Mouse (Mus musculus) limb, embryonic 11.5 days (tissue): ENCODE data around the gene Sugct. TPM values are rescaled to one million over a fixed set of nuclear protein-coding genes. Genes with fewer than 3 reads are reported as not detected.

Experiments
- ATAC-seq: fragments of 200-750 bp; cut with Nextera tagmentation; 2 replicates; pipeline ENCODE4 v1.8.0; 2017; ENCODE audit warnings: low read depth; ENCODE audit not compliant: insufficient number of reproducible peaks, low FRiP score, low TSS enrichment
- DNase-seq: peaks from one replicate; pipeline ENCODE4 v3.0.0-alpha.2; 2015; ENCODE audit warnings: low spot score
- H3K27ac ChIP-seq: fragments of 300-500 bp; sonication (generic); replicated peaks from 2 replicates; pipeline ENCODE4 v1.5.1; 2014; ENCODE audit warnings: low read depth, mild to moderate bottlenecking, low read length
- H3K27me3 ChIP-seq: fragments of 300-500 bp; sonication (generic); 2 replicates; pipeline ENCODE4 v1.6.1; 2014; ENCODE audit warnings: mild to moderate bottlenecking, low read length, mixed read lengths; ENCODE audit not compliant: control insufficient read depth, insufficient read depth
- H3K36me3 ChIP-seq: fragments of 300-500 bp; sonication (generic); 2 replicates; pipeline ENCODE4 v1.6.1; 2014; ENCODE audit warnings: mild to moderate bottlenecking, low read length, moderate library complexity, mixed read lengths; ENCODE audit not compliant: control insufficient read depth, insufficient read depth
- H3K4me1 ChIP-seq: fragments of 300-500 bp; sonication (generic); 2 replicates; pipeline ENCODE4 v1.6.1; 2014; ENCODE audit warnings: low read length, mixed read lengths; ENCODE audit not compliant: control insufficient read depth, insufficient read depth
- H3K4me2 ChIP-seq: fragments of 300-500 bp; sonication (generic); 2 replicates; pipeline ENCODE4 v1.6.1; 2014; ENCODE audit warnings: low read depth, mild to moderate bottlenecking, moderate library complexity; ENCODE audit not compliant: severe bottlenecking
- H3K4me3 ChIP-seq: fragments of 300-500 bp; sonication (generic); 2 replicates; pipeline ENCODE4 v1.5.1; 2014; ENCODE audit warnings: low read depth, low read length
- H3K9ac ChIP-seq: fragments of 300-500 bp; sonication (generic); 2 replicates; pipeline ENCODE4 v1.6.1; 2014; ENCODE audit warnings: mild to moderate bottlenecking, low read length
- H3K9me3 ChIP-seq: fragments of 300-500 bp; sonication (generic); 2 replicates; pipeline ENCODE4 v1.6.1; 2016; ENCODE audit warnings: low read length; ENCODE audit not compliant: control insufficient read depth
- WGBS: fragments of 180-500 bp; shearing (Covaris S2); extraction: QIAGEN DNeasy Blood & Tissue Kit; methylation state at CpG from one replicate; pipeline ENCODE4 v1.1.7; 2014; 5-methylcytosine and 5-hydroxymethylcytosine counted together
- polyA plus RNA-seq: library from polyadenylated mRNA; unstranded; fragments of >200 nt; fragmentation: Nextera tagmentation; extraction: Ambion mirVana; gene quantifications from 2 replicates; pipeline ENCODE4 v1.2.1, GENCODE M21; 2014

Sugct gene
- polyA plus RNA-seq, 1 experiment from 2014 or later, result 3.9 TPM

DNA sequence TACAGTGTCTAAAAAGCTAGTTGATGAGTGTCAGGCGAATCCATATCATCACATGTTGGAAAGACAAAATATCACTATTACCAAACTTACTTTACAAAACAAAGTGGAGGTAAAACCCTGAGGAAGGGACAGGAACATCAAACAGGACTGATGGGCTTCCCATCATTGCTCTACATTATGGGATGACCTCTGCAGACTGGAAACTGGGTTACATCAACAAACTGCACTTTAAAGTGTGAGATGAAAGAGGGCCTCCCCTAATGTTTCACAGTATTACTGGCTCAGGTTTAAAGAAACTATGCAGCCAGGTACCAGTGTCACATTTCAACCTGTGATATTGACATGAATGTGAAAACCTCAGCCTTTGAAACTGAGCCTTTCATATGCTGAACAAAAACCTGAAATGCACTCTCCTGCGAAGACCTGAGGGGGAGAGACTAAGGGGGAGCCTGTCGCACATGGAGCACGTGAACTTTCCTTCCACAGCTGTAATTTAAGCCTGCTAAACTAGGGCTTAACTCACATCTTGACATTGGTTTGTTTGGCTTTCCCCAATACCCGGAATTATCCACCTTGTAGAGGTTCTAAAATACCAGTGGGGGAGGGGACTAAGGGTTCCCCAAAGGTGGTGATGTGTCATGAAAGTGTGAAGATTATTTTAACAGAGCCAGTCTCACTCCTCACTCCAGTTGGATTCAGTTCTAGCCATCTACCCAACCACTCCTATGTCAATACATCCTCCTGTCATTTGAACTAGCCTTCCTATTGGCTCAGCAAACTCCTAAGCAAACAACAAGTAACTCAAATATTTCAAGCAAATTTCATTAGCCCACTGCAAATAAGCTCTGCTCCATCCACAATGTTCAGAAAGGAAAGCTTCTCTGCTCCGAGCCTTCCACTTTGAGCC lies 610.2 kb downstream of the Sugct start:
- DNase-seq (no peak), ATAC-seq (peak; percentile 69; the same call in 1 of the 2 replicates)
- Histone ChIP-seq H3K9me3 (no peaks in the 10 kb centered on the region), H3K27me3 (no peaks in the 10 kb centered on the region), H3K4me2 (no peak overlapping the region), H3K9ac (no peak overlapping the region), H3K36me3 (no peaks in the 10 kb centered on the region), H3K27ac (no peak overlapping the region), H3K4me3 (no peak overlapping the region), H3K4me1 (no peaks in the 10 kb centered on the region)
- 46% methylated on average over 6 of the region's 6 CpGs for WGBS

DNA sequence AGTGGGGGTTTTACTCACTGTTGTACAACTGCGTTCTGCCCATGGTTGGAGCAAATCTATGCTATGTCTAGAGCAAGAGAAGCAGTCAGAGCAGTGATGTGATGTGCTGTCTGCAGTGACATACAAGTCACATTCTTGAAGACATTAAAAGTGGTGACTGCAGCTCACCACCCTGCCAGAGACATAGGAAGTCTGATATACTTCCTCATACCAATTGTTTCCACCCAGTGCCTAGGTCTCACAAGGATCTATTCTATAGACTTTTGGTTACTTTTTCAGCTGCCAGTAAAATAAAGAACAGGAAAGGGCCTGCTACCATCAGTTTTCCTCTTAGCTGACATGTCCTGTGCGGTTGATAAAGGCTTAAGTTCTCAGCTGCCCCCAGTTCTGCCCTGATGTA lies 613.7 kb downstream of the Sugct start:
- H3K27ac ChIP-seq, result no peak overlapping the region
- 84% methylated on average over 2 of the region's 2 CpGs for WGBS
- no peaks in the 10 kb centered on the region for H3K9me3 ChIP-seq
- H3K36me3 ChIP-seq, result no peaks in the 10 kb centered on the region
- no peak for DNase-seq
- H3K4me1 ChIP-seq, result no peaks in the 10 kb centered on the region
- ATAC-seq, result no peak
- no peaks in the 10 kb centered on the region for H3K27me3 ChIP-seq
- no peak overlapping the region for H3K9ac ChIP-seq
- H3K4me3 ChIP-seq, result no peak overlapping the region
- no peak overlapping the region for H3K4me2 ChIP-seq

DNA sequence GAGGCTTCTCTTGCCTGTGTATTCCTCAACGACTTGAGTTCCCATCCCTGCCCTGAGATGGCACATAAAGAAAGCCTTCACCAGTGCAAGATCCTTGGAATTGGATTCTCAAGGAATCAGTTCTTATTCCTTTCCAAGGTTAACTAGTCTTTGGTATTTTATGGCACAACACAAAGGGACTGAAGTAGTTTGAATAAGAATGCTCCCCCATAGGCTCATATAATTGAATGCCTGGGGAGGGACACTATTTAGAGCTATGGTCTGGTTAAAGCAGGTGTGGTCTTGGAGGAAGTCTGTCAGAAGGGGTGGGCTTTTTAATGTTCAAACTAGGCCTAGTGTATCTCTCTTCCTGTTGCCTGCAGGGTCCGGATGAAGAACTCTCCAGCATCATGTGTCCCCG lies 629.8 kb downstream of the Sugct start:
- no peak overlapping the region for H3K9ac ChIP-seq
- ATAC-seq, result no peak
- H3K27ac ChIP-seq, result no peak overlapping the region
- no peaks in the 10 kb centered on the region for H3K27me3 ChIP-seq
- WGBS, result 75% methylated on average over 3 of the region's 3 CpGs
- no peak for DNase-seq
- no peaks in the 10 kb centered on the region for H3K9me3 ChIP-seq
- H3K36me3 ChIP-seq, result no peaks in the 10 kb centered on the region
- H3K4me1 ChIP-seq, result no peaks in the 10 kb centered on the region
- no peak overlapping the region for H3K4me2 ChIP-seq
- no peak overlapping the region for H3K4me3 ChIP-seq

DNA sequence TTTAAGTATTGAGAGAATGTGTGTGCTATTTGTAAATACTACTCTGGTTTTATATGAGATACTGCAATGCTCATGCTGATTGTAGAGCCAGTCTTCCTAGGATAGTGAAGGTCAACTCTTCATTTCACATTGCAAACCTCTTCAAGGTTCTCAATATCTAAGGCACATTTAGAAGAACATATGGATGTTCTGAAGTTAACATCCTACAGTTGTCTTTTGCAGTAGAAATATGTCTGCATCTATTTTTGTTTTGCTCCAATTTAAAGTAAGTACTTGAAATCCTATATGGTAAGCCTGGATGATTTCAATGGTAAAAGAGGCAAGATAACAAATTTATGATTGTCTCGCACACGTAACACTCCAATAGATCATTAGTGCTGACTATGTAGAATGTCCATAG lies 638.7 kb downstream of the Sugct start:
- no peak overlapping the region for H3K27ac ChIP-seq
- no peak overlapping the region for H3K4me3 ChIP-seq
- no peaks in the 10 kb centered on the region for H3K27me3 ChIP-seq
- no peak overlapping the region for H3K4me2 ChIP-seq
- DNase-seq (no peak), ATAC-seq (no peak)
- no peaks in the 10 kb centered on the region for H3K36me3 ChIP-seq
- 91% methylated on average over 2 of the region's 2 CpGs for WGBS
- H3K9me3 ChIP-seq, result no peaks in the 10 kb centered on the region
- H3K4me1 ChIP-seq, result no peaks in the 10 kb centered on the region
- H3K9ac ChIP-seq, result no peak overlapping the region

DNA sequence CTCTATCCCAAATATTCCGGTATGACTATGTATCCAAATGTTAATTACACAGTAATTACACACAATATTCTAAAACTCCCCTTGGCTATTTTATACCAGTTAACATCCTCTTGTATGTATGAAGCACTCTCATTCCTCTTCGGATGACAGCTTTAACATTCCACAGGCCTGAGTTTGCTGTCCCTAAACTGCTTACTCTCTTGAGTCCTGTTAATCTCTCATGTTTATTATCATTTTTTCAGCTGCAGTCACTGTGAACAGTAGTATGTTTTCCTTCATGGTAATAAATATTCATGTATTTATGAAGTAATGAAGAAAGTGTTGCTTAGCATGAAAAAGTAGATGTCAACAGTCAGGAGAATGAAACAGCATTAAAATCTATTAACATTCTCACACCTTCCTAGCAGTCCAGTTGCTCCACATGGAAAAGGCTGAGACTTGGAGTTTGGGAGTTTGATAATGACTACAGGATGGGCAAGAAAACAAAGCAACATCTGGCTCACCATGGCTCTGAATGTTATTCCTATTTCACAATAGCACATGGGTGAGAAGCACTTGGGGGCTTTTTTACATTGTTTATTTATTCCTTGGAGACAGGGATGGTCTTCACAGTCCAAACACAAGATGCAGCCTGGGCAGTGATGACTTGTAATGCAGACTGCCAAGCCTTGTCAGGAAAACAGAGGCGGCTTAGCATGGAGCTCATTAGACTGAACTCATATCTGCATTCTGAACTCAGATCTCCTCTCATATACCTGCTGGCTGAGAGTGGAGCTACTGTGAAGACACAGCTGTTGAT lies 651.7 kb downstream of the Sugct start:
- no peak overlapping the region for H3K4me2 ChIP-seq
- WGBS, result 87% methylated on average over 3 of the region's 3 CpGs
- H3K4me3 ChIP-seq, result no peak overlapping the region
- H3K4me1 ChIP-seq, result no peaks in the 10 kb centered on the region
- H3K36me3 ChIP-seq, result no peaks in the 10 kb centered on the region
- DNase-seq, result no peak
- H3K9ac ChIP-seq, result no peak overlapping the region
- H3K9me3 ChIP-seq, result no peaks in the 10 kb centered on the region
- H3K27ac ChIP-seq, result no peak overlapping the region
- ATAC-seq, result no peak
- H3K27me3 ChIP-seq, result no peaks in the 10 kb centered on the region

DNA sequence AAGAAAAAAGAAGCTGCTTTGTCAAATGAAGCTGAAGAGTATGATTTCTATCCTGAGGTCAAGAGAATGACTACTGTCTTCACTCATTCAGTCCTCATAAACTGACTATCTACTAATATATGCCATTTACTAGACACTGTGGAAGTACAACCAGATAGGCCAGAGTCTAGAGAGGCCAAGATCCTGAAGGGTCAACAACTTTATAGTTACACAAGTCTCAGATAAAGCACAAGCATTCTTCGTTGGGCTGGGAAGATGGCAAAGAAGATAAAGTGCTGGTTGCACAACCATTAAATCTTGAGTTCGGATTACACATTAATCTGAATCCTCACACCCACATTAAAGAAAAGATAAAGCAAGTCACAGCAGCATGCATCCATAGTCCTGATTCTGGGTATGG lies 653.0 kb downstream of the Sugct start:
- no peak for ATAC-seq
- H3K27me3 ChIP-seq, result no peaks in the 10 kb centered on the region
- DNase-seq, result no peak
- H3K4me2 ChIP-seq, result no peak overlapping the region
- H3K27ac ChIP-seq, result no peak overlapping the region
- H3K4me1 ChIP-seq, result no peaks in the 10 kb centered on the region
- 88% methylated on average over 2 of the region's 2 CpGs for WGBS
- no peaks in the 10 kb centered on the region for H3K36me3 ChIP-seq
- H3K9ac ChIP-seq, result no peak overlapping the region
- no peaks in the 10 kb centered on the region for H3K9me3 ChIP-seq
- H3K4me3 ChIP-seq, result no peak overlapping the region

DNA sequence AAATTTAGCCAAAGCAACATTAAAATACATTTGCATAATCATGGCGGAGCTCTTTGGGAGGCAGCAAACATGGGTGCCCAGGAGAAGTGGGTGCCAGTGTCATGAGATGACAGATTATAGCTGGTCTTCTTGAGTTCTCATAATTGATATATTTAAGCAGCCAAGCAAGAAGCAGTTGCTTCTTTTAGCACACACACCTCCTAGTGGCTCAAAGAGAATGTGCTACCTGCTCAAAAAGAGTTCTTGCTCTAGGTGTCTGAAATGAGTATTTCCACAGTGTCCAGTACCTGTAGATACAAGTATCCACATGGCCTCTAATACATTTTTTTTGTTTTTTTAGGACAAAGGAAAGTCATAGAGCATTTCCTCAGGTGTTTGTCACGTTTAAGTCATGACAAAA lies 655.6 kb downstream of the Sugct start:
- WGBS, result 74% methylated on average over 2 of the region's 2 CpGs
- Histone ChIP-seq H3K4me1 (no peaks in the 10 kb centered on the region), H3K36me3 (no peaks in the 10 kb centered on the region), H3K27ac (no peak overlapping the region), H3K27me3 (no peaks in the 10 kb centered on the region), H3K9me3 (no peaks in the 10 kb centered on the region), H3K4me2 (no peak overlapping the region), H3K9ac (no peak overlapping the region), H3K4me3 (no peak overlapping the region)
- no peak for ATAC-seq
- no peak for DNase-seq

DNA sequence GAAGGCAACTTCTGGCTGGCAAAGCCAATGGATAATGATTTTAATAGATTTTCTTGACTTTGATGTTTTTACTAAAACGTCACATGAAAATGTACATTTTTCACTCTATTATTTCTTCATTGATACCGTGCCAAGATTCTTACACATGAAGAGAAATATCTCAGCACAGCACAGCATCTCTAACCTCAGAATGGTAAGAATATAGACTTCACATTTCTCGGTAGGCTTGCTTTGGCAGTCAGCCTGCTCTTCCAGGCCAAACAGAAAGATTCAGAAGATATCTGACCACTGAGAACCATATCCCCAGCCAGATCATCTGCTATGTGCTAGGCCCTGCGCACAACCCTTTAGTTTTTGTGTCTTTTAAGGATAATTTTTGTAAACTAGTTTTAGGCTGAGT lies 657.0 kb downstream of the Sugct start:
- Histone ChIP-seq H3K27me3 (no peaks in the 10 kb centered on the region), H3K4me3 (no peak overlapping the region), H3K4me1 (no peaks in the 10 kb centered on the region), H3K9me3 (no peaks in the 10 kb centered on the region), H3K27ac (no peak overlapping the region), H3K36me3 (no peaks in the 10 kb centered on the region), H3K9ac (no peak overlapping the region), H3K4me2 (no peak overlapping the region)
- DNase-seq (no peak), ATAC-seq (no peak)
- 92% methylated on average over 4 of the region's 4 CpGs for WGBS
